Mouse (Mus musculus) limb, embryonic 11.5 days (tissue): ENCODE measurements around the gene Fastkd5. TPM values are rescaled to one million over a fixed set of nuclear protein-coding genes. Genes with fewer than 3 reads are reported as not detected.
A peak's percentile ranks its signal among the peaks of the same experiment; 100 is the strongest.

Experiments used
- ATAC-seq: fragments of 200-750 bp; cut with Nextera tagmentation; 2 replicates; pipeline ENCODE4 v1.8.0; 2017; ENCODE audit warnings: low read depth; ENCODE audit not compliant: insufficient number of reproducible peaks, low FRiP score, low TSS enrichment
- DNase-seq: peaks from one replicate; pipeline ENCODE4 v3.0.0-alpha.2; 2015; ENCODE audit warnings: low spot score
- H3K27ac ChIP-seq: fragments of 300-500 bp; sonication (generic); replicated peaks from 2 replicates; pipeline ENCODE4 v1.5.1; 2014; ENCODE audit warnings: low read depth, mild to moderate bottlenecking, low read length
- H3K27me3 ChIP-seq: fragments of 300-500 bp; sonication (generic); 2 replicates; pipeline ENCODE4 v1.6.1; 2014; ENCODE audit warnings: mild to moderate bottlenecking, low read length, mixed read lengths; ENCODE audit not compliant: control insufficient read depth, insufficient read depth
- H3K36me3 ChIP-seq: fragments of 300-500 bp; sonication (generic); 2 replicates; pipeline ENCODE4 v1.6.1; 2014; ENCODE audit warnings: mild to moderate bottlenecking, low read length, moderate library complexity, mixed read lengths; ENCODE audit not compliant: control insufficient read depth, insufficient read depth
- H3K4me1 ChIP-seq: fragments of 300-500 bp; sonication (generic); 2 replicates; pipeline ENCODE4 v1.6.1; 2014; ENCODE audit warnings: low read length, mixed read lengths; ENCODE audit not compliant: control insufficient read depth, insufficient read depth
- H3K4me2 ChIP-seq: fragments of 300-500 bp; sonication (generic); 2 replicates; pipeline ENCODE4 v1.6.1; 2014; ENCODE audit warnings: low read depth, mild to moderate bottlenecking, moderate library complexity; ENCODE audit not compliant: severe bottlenecking
- H3K4me3 ChIP-seq: fragments of 300-500 bp; sonication (generic); 2 replicates; pipeline ENCODE4 v1.5.1; 2014; ENCODE audit warnings: low read depth, low read length
- H3K9ac ChIP-seq: fragments of 300-500 bp; sonication (generic); 2 replicates; pipeline ENCODE4 v1.6.1; 2014; ENCODE audit warnings: mild to moderate bottlenecking, low read length
- H3K9me3 ChIP-seq: fragments of 300-500 bp; sonication (generic); 2 replicates; pipeline ENCODE4 v1.6.1; 2016; ENCODE audit warnings: low read length; ENCODE audit not compliant: control insufficient read depth
- WGBS: fragments of 180-500 bp; shearing (Covaris S2); extraction: QIAGEN DNeasy Blood & Tissue Kit; methylation state at CpG from one replicate; pipeline ENCODE4 v1.1.7; 2014; 5-methylcytosine and 5-hydroxymethylcytosine counted together
- polyA plus RNA-seq: library from polyadenylated mRNA; unstranded; fragments of >200 nt; fragmentation: Nextera tagmentation; extraction: Ambion mirVana; gene quantifications from 2 replicates; pipeline ENCODE4 v1.2.1, GENCODE M21; 2014

Gene Fastkd5
- polyA plus RNA-seq, 1 experiment from 2014 or later = 24.9 TPM

- peak overlapping the region; percentile 89; the same call in 1 of the 2 replicates for H3K4me2 ChIP-seq
- no peak overlapping the region; the same call in 1 of the 2 replicates for H3K9ac ChIP-seq
- no peak overlapping the region for H3K27ac ChIP-seq
- 47% methylated on average over 6 of the region's 6 CpGs for WGBS
- no peaks in the 10 kb centered on the region for H3K9me3 ChIP-seq
- no peak for ATAC-seq
- H3K4me3 ChIP-seq = no peak overlapping the region
- H3K27me3 ChIP-seq = peaks cover 22% of the 10 kb centered on the region
- H3K36me3 ChIP-seq = no peaks in the 10 kb centered on the region
- DNase-seq = no peak
- H3K4me1 ChIP-seq = 0 out of 2 replicates have a peak, but pooled peaks cover 7% of the 10 kb centered on the region
Observed at GRCm38 (mm10) chr2:130641351-130642025, 11.7 kb upstream of the Fastkd5 start.

GRCm38 (mm10) chr2:130639276-130639675 is 9.4 kb upstream of the Fastkd5 start:
- H3K4me2 ChIP-seq = no peak overlapping the region
- no peaks in the 10 kb centered on the region for H3K9me3 ChIP-seq
- H3K9ac ChIP-seq = no peak overlapping the region
- no peak for ATAC-seq
- H3K36me3 ChIP-seq = no peaks in the 10 kb centered on the region
- peaks cover 43% of the 10 kb centered on the region for H3K27me3 ChIP-seq
- DNase-seq = no peak
- H3K4me3 ChIP-seq = no peak overlapping the region
- H3K27ac ChIP-seq = no peak overlapping the region
- H3K4me1 ChIP-seq = peaks cover 23% of the 10 kb centered on the region
- WGBS = 78% methylated on average over 6 of the region's 6 CpGs

DNA sequence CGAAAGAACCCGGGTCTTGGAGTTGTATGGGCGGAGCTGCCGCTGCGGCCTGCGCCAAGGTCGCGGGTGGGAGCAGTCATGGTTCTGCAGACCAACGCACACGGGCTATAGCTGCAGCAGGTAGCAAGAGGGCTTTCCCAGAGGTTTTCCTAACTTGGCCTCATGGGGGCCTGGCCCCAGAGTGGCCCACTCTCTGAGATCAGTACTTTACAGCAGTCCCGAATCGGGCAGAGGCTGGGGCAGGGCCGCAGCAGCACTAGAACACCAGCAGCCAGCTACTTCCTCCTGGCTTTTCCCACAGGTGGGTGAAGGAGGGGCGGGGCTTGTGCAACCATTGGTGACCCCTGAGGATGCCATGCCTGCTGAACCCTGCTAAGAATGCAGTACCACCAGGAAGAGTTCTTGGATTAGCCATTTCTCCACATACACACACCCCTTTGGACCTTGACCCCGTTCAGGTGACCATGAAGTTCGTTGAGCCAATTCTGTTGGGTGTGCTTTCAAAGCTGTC is 8.3 kb upstream of the Fastkd5 start:
- no peaks in the 10 kb centered on the region for H3K36me3 ChIP-seq
- H3K9me3 ChIP-seq = no peaks in the 10 kb centered on the region
- H3K27ac ChIP-seq = no peak overlapping the region
- no peak overlapping the region for H3K4me3 ChIP-seq
- peaks cover 29% of the 10 kb centered on the region for H3K4me1 ChIP-seq
- 22% methylated on average over 16 of the region's 16 CpGs for WGBS
- H3K9ac ChIP-seq = no peak overlapping the region
- no peak for DNase-seq
- no peak overlapping the region for H3K4me2 ChIP-seq
- peaks cover 46% of the 10 kb centered on the region for H3K27me3 ChIP-seq
- ATAC-seq = no peak

GRCm38 (mm10) chr2:130635847-130636246 is 6.0 kb upstream of the Fastkd5 start:
- Histone ChIP-seq H3K4me3 (peak overlapping the region; percentile 40; the same call in 1 of the 2 replicates), H3K27ac (no peak overlapping the region), H3K36me3 (no peaks in the 10 kb centered on the region), H3K9ac (peak overlapping the region; percentile 22; the same call in 1 of the 2 replicates), H3K9me3 (no peaks in the 10 kb centered on the region), H3K27me3 (peaks cover 46% of the 10 kb centered on the region), H3K4me2 (peak overlapping the region; percentile 94; the same call in 1 of the 2 replicates), H3K4me1 (peaks cover 24% of the 10 kb centered on the region)
- DNase-seq = peak; percentile 49
- peak; percentile 7; the same call in 1 of the 2 replicates for ATAC-seq
- 12% methylated on average over 21 of the region's 21 CpGs for WGBS

DNA sequence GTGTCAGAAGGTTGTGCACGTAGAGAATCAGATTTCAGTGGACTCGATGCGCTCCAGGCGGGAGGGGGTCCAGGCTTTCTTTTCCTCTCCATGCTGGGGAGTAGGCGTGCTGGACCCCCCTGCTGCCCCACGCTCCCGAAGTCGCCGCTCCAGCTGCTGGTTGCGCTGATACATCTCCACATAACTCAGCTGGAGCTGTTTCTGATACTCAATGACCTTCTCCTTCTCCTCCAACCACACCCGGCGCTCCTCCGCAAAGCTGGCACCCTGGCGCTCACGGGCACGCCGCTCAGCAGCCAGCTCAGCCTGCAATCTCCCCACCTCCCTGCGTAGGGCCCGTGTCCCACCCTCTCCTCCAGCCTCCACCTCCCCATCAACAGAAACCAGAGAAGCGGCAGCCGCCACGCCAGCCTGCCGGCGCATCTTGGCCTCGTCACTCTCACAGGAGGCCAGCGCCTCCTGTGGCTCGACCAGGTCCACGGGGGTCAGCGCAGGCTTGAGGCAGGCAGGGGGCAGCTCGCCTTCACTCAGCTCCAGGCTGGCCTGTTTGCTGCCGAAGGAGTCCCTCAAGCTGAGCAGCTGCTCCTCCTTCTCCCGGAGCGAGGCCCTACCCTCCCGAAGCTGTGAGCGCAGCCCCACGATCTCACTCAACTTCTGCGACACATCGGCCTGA is 5.0 kb upstream of the Fastkd5 start:
- peak overlapping the region; percentile 61 for H3K9ac ChIP-seq
- no peak overlapping the region for H3K27ac ChIP-seq
- no peak for ATAC-seq
- H3K27me3 ChIP-seq = peaks cover 46% of the 10 kb centered on the region
- peak overlapping the region; percentile 40 for H3K4me3 ChIP-seq
- peaks cover 24% of the 10 kb centered on the region for H3K4me1 ChIP-seq
- peak; percentile 65 for DNase-seq
- under 1% methylated on average over 38 of the region's 38 CpGs for WGBS
- H3K36me3 ChIP-seq = no peaks in the 10 kb centered on the region
- peak overlapping the region; percentile 94 for H3K4me2 ChIP-seq
- H3K9me3 ChIP-seq = no peaks in the 10 kb centered on the region

DNA sequence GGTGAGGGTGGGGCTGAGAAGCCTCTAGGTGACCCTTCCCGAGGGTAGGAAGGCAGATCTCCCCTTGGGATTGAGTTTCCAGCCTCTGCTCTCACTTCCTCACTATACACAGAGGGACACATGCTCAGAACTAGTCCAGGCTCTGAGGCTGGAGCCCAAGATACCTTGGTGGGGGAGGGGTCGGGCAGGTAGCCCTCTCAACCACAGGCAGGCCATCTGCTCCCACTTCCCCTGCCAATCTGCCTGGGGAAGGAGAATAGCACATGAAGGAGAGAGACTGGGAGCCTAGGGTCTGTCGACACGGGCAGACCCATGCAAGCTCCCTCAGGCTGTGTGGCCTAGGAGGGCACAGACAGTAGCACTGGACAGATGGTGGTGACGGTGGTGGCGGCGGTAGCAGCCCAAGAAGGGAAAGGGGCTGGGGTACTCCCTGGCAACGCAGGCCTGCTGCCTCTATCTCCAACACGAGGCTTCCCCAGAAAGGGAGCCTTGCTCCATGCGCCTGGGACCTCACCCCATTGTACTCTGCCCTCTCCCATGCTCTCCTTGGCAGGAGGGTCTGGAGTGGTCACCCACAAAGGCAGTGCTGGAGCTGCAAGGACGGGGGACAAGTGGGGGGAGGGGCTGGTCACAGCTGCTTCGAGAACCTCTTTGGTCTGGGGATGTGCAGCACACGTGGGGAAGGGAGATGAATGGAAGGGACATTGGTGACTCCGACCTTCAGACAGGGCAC is 4.3 kb upstream of the Fastkd5 start:
- Histone ChIP-seq H3K4me3 (peak overlapping the region; percentile 40), H3K36me3 (no peaks in the 10 kb centered on the region), H3K4me1 (peaks cover 24% of the 10 kb centered on the region), H3K9ac (peak overlapping the region; percentile 61), H3K27ac (no peak overlapping the region), H3K4me2 (peak overlapping the region; percentile 94), H3K27me3 (peaks cover 44% of the 10 kb centered on the region), H3K9me3 (no peaks in the 10 kb centered on the region)
- WGBS = 21% methylated on average over 13 of the region's 14 CpGs
- ATAC-seq (no peak), DNase-seq (no peak)

DNA sequence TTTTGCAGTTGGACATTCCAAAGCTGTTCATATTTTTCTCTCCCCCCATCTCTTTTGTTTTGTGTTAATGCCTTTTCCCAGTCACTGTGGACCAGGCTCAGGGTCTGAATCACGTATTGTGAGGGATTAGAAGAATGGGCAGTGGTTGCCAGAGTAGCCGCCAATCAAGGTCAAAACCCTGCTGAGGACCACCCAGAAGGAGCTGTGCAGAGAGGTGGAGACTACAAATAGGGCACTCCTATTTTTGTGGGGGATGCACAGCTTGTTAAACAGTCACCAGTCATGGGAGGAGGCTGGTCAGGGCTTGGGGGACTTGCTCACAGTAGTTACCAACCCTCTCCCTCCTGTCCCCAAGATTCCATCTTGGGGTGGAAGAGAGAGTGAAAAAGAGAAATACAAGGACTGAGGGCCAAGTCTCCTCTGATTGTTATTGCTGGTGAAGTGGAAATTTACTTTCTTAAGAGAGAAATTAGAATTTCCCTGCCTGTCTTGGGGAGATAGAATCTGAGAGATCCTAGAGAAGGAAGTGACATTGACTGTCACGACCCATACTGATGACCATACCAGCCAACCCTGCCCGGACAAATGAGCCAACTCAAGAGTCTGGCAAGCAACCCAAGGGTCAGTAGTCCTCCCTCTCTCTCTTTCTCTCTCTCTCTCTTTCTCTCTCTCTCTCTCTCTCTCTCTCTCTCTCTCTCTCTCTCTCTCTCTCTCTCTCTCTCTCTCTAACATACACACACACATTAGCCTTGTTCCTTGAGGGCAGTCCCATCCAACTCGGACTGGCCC is 3.3 kb upstream of the Fastkd5 start:
- DNase-seq (no peak), ATAC-seq (no peak)
- no peak overlapping the region for H3K4me2 ChIP-seq
- H3K27ac ChIP-seq = no peak overlapping the region
- peaks cover 23% of the 10 kb centered on the region for H3K4me1 ChIP-seq
- H3K27me3 ChIP-seq = peaks cover 38% of the 10 kb centered on the region
- H3K36me3 ChIP-seq = no peaks in the 10 kb centered on the region
- no peak overlapping the region for H3K9ac ChIP-seq
- WGBS = 51% methylated on average over 5 of the region's 5 CpGs
- H3K4me3 ChIP-seq = no peak overlapping the region
- H3K9me3 ChIP-seq = no peaks in the 10 kb centered on the region
